Mouse (Mus musculus) brain, embryonic 14.5 days (tissue): ENCODE data around the gene Gstp3.

ENCODE experiments used
- CTCF ChIP-seq: fragments of 200-500 bp; IDR thresholded peaks from 2 replicates; pipeline ENCODE4 v1.5.1; 2012; ENCODE audit warnings: inconsistent platforms, mild to moderate bottlenecking, moderate library complexity, borderline replicate concordance; ENCODE audit not compliant: insufficient read depth, insufficient read length; ENCODE audit errors: extremely low read depth
- POLR2A ChIP-seq: fragments of 200-500 bp; IDR thresholded peaks from 2 replicates; pipeline ENCODE4 v1.6.1; 2012; ENCODE audit warnings: mild to moderate bottlenecking, inconsistent platforms, borderline replicate concordance; ENCODE audit not compliant: poor library complexity, insufficient read depth, insufficient read length, severe bottlenecking; ENCODE audit errors: extremely low read depth

- TF ChIP-seq CTCF: no peak
- no peak for TF ChIP-seq POLR2A
Observed at GRCm38 (mm10) chr19:4057389-4057788, 2.0 kb downstream of the Gstp3 start.
